Mouse (Mus musculus): Measurements from ENCODE around the gene Sytl1. TPM values are rescaled to one million over a fixed set of nuclear protein-coding genes. Genes with fewer than 3 reads are reported as not detected.

Gene Sytl1
- polyA plus RNA-seq, 1 experiment from 2014 or later, result 40.2 TPM

- Histone ChIP-seq H3K9me3 (replicated peaks) (no peaks in the 10 kb centered on the region), H3K4me2 (replicated peaks) (no peak overlapping the region), H3K27ac (replicated peaks) (no peak overlapping the region), H3K9ac (no peak overlapping the region), H3K36me3 (no peaks in the 10 kb centered on the region), H3K4me1 (peaks cover 24% of the 10 kb centered on the region), H3K4me3 (replicated peaks) (no peak overlapping the region), H3K27me3 (peaks cover 81% of the 10 kb centered on the region)
- ATAC-seq (ENCODE audit: insufficient number of reproducible peaks, low FRiP score, low TSS enrichment, low read depth), result no peak
- 26% methylated on average over 15 of the region's 15 CpGs for WGBS
Observed at GRCm38 (mm10) chr4:133247072-133247471, 15.8 kb downstream of the Sytl1 start.

- 60% methylated on average over 1 of the region's 1 CpGs for WGBS
- Histone ChIP-seq H3K9me3 (replicated peaks) (no peaks in the 10 kb centered on the region), H3K4me1 (peaks cover 17% of the 10 kb centered on the region), H3K4me3 (replicated peaks) (no peak overlapping the region), H3K27ac (replicated peaks) (no peak overlapping the region), H3K27me3 (peaks cover 55% of the 10 kb centered on the region), H3K4me2 (replicated peaks) (no peak overlapping the region), H3K36me3 (no peaks in the 10 kb centered on the region), H3K9ac (no peak overlapping the region)
- ATAC-seq (ENCODE audit: insufficient number of reproducible peaks, low FRiP score, low TSS enrichment, low read depth), result no peak
Observed at GRCm38 (mm10) chr4:133244289-133244688, 18.6 kb downstream of the Sytl1 start.

- Histone ChIP-seq H3K4me2 (replicated peaks) (no peak overlapping the region), H3K4me3 (replicated peaks) (no peak overlapping the region), H3K9me3 (replicated peaks) (no peaks in the 10 kb centered on the region), H3K27me3 (peaks cover 51% of the 10 kb centered on the region), H3K4me1 (peaks cover 17% of the 10 kb centered on the region), H3K27ac (replicated peaks) (no peak overlapping the region), H3K36me3 (no peaks in the 10 kb centered on the region), H3K9ac (no peak overlapping the region)
- 42% methylated on average over 13 of the region's 13 CpGs for WGBS
- ATAC-seq (ENCODE audit: insufficient number of reproducible peaks, low FRiP score, low TSS enrichment, low read depth), result no peak
Observed at GRCm38 (mm10) chr4:133243538-133243937, 19.4 kb downstream of the Sytl1 start.

GRCm38 (mm10) chr4:133242710-133243109 lies 20.2 kb downstream of the Sytl1 start:
- no peaks in the 10 kb centered on the region for H3K9me3 ChIP-seq (replicated peaks)
- H3K4me1 ChIP-seq, result peaks cover 17% of the 10 kb centered on the region
- ATAC-seq (ENCODE audit: insufficient number of reproducible peaks, low FRiP score, low TSS enrichment, low read depth), result no peak
- no peak overlapping the region for H3K4me3 ChIP-seq (replicated peaks)
- no peaks in the 10 kb centered on the region for H3K36me3 ChIP-seq
- peaks cover 44% of the 10 kb centered on the region for H3K27me3 ChIP-seq
- H3K4me2 ChIP-seq (replicated peaks), result no peak overlapping the region
- WGBS, result 61% methylated on average over 9 of the region's 9 CpGs
- no peak overlapping the region for H3K27ac ChIP-seq (replicated peaks)
- no peak overlapping the region for H3K9ac ChIP-seq

- Histone ChIP-seq H3K27ac (replicated peaks) (no peak overlapping the region), H3K4me1 (peaks cover 17% of the 10 kb centered on the region), H3K36me3 (no peaks in the 10 kb centered on the region), H3K9ac (no peak overlapping the region), H3K27me3 (peaks cover 36% of the 10 kb centered on the region), H3K9me3 (replicated peaks) (no peaks in the 10 kb centered on the region), H3K4me2 (replicated peaks) (peak overlapping the region; percentile 95), H3K4me3 (replicated peaks) (peak overlapping the region; percentile 68)
- ATAC-seq (ENCODE audit: insufficient number of reproducible peaks, low FRiP score, low TSS enrichment, low read depth), result no peak
- 29% methylated on average over 11 of the region's 11 CpGs for WGBS
Observed at GRCm38 (mm10) chr4:133241910-133242309, 21.0 kb downstream of the Sytl1 start.

- ATAC-seq (ENCODE audit: insufficient number of reproducible peaks, low FRiP score, low TSS enrichment, low read depth), result peak; percentile 92
- peak overlapping the region; percentile 68 for H3K4me3 ChIP-seq (replicated peaks)
- H3K9ac ChIP-seq, result peak overlapping the region; percentile 65
- H3K36me3 ChIP-seq, result no peaks in the 10 kb centered on the region
- peaks cover 30% of the 10 kb centered on the region for H3K27me3 ChIP-seq
- peaks cover 17% of the 10 kb centered on the region for H3K4me1 ChIP-seq
- peak overlapping the region; percentile 95 for H3K4me2 ChIP-seq (replicated peaks)
- H3K9me3 ChIP-seq (replicated peaks), result no peaks in the 10 kb centered on the region
- WGBS, result under 1% methylated on average over 70 of the region's 78 CpGs
- peak overlapping the region; percentile 91 for H3K27ac ChIP-seq (replicated peaks)
Observed at GRCm38 (mm10) chr4:133240934-133241908, 21.7 kb downstream of the Sytl1 start.

- Histone ChIP-seq H3K4me3 (replicated peaks) (peak within 1 kb of the TSS; percentile 68), H3K27me3 (peaks cover 26% of the 10 kb centered on the region), H3K4me1 (peaks cover 17% of the 10 kb centered on the region), H3K4me2 (replicated peaks) (peak within 1 kb of the TSS; percentile 95), H3K36me3 (no peaks in the 10 kb centered on the region), H3K9me3 (replicated peaks) (no peaks in the 10 kb centered on the region), H3K27ac (replicated peaks) (peak within 1 kb of the TSS; percentile 91), H3K9ac (peak within 1 kb of the TSS; percentile 65)
- 11% methylated on average over 16 of the region's 16 CpGs for WGBS
- ATAC-seq (ENCODE audit: insufficient number of reproducible peaks, low FRiP score, low TSS enrichment, low read depth), result peak; percentile 30; the same call in 1 of the 2 replicates
Observed at GRCm38 (mm10) chr4:133240490-133240921, 22.4 kb downstream of the Sytl1 start, which contains the start of gene Map3k6. Map3k6 (plus strand) TSS chr4:133240818.

GRCm38 (mm10) chr4:133237911-133238310 lies 25.0 kb downstream of the Sytl1 start:
- no peak for ATAC-seq (ENCODE audit: insufficient number of reproducible peaks, low FRiP score, low TSS enrichment, low read depth)
- Histone ChIP-seq H3K27ac (replicated peaks) (no peak overlapping the region), H3K36me3 (no peaks in the 10 kb centered on the region), H3K9me3 (replicated peaks) (no peaks in the 10 kb centered on the region), H3K4me3 (replicated peaks) (no peak overlapping the region), H3K4me1 (peaks cover 17% of the 10 kb centered on the region), H3K27me3 (peaks cover 10% of the 10 kb centered on the region), H3K4me2 (replicated peaks) (no peak overlapping the region), H3K9ac (no peak overlapping the region)
- WGBS, result 75% methylated on average over 4 of the region's 4 CpGs

- H3K36me3 ChIP-seq, result no peaks in the 10 kb centered on the region
- H3K9me3 ChIP-seq (replicated peaks), result no peaks in the 10 kb centered on the region
- WGBS, result 77% methylated on average over 5 of the region's 5 CpGs
- H3K4me3 ChIP-seq (replicated peaks), result no peak overlapping the region
- H3K9ac ChIP-seq, result no peak overlapping the region
- no peak overlapping the region for H3K4me2 ChIP-seq (replicated peaks)
- H3K27me3 ChIP-seq, result no peaks in the 10 kb centered on the region; the same call in 1 of the 2 replicates
- no peak overlapping the region for H3K27ac ChIP-seq (replicated peaks)
- ATAC-seq (ENCODE audit: insufficient number of reproducible peaks, low FRiP score, low TSS enrichment, low read depth), result no peak
- H3K4me1 ChIP-seq, result peaks cover 3% of the 10 kb centered on the region
Observed at GRCm38 (mm10) chr4:133235415-133235814, 27.5 kb downstream of the Sytl1 start.

- 53% methylated on average over 5 of the region's 5 CpGs for WGBS
- no peak for ATAC-seq (ENCODE audit: insufficient number of reproducible peaks, low FRiP score, low TSS enrichment, low read depth)
- H3K27ac ChIP-seq (replicated peaks), result no peak overlapping the region
Observed at GRCm38 (mm10) chr4:133234771-133235170, 28.1 kb downstream of the Sytl1 start.

GRCm38 (mm10) chr4:133233285-133233976 lies 29.5 kb downstream of the Sytl1 start:
- Histone ChIP-seq H3K4me1 (0 out of 2 replicates have a peak, but pooled peaks cover 5% of the 10 kb centered on the region), H3K27ac (replicated peaks) (no peak overlapping the region), H3K36me3 (no peaks in the 10 kb centered on the region), H3K4me2 (replicated peaks) (no peak overlapping the region), H3K9me3 (replicated peaks) (no peaks in the 10 kb centered on the region), H3K4me3 (replicated peaks) (no peak overlapping the region), H3K27me3 (no peaks in the 10 kb centered on the region; the same call in 1 of the 2 replicates), H3K9ac (no peak overlapping the region)
- no peak for ATAC-seq (ENCODE audit: insufficient number of reproducible peaks, low FRiP score, low TSS enrichment, low read depth)
- 39% methylated on average over 10 of the region's 10 CpGs for WGBS

More at GRCm38 (mm10) chr4:133234771-133235170, 28.1 kb downstream of the Sytl1 start:
- no peak overlapping the region for H3K4me3 ChIP-seq (replicated peaks)
- H3K36me3 ChIP-seq, result no peaks in the 10 kb centered on the region
- no peaks in the 10 kb centered on the region; the same call in 1 of the 2 replicates for H3K27me3 ChIP-seq
- 0 out of 2 replicates have a peak, but pooled peaks cover 3% of the 10 kb centered on the region for H3K4me1 ChIP-seq
- no peak overlapping the region for H3K4me2 ChIP-seq (replicated peaks)
- no peaks in the 10 kb centered on the region for H3K9me3 ChIP-seq (replicated peaks)
- no peak overlapping the region for H3K9ac ChIP-seq
